Mouse (Mus musculus): Measurements from ENCODE around the gene Cars2.
"Not testable (repeated sequence)": the region's sequence is repeated elsewhere in the genome, so short reads cannot be mapped to it uniquely, and the experiment has no call there.

The Cars2 gene

GRCm38 (mm10) chr8:11512711-11513110, 37.9 kb downstream of the Cars2 start:
- in situ Hi-C loops (cut with MboI), result no loop called here

- in situ Hi-C loops (cut with MboI), result no loop called here
Measured at GRCm38 (mm10) chr8:11510971-11511370, 39.6 kb downstream of the Cars2 start.

GRCm38 (mm10) chr8:11508880-11509279, 41.7 kb downstream of the Cars2 start:
- in situ Hi-C loops (cut with MboI), result no loop called here

- in situ Hi-C loops (cut with MboI), result no loop called here
Measured at GRCm38 (mm10) chr8:11506802-11507201, 43.8 kb downstream of the Cars2 start.

- in situ Hi-C loops (cut with MboI), result no loop called here
Measured at GRCm38 (mm10) chr8:11506074-11506473, 44.5 kb downstream of the Cars2 start.

GRCm38 (mm10) chr8:11503476-11504232, 46.9 kb downstream of the Cars2 start:
- in situ Hi-C loops (cut with MboI), result no loop called here

GRCm38 (mm10) chr8:11498786-11499485, 51.6 kb downstream of the Cars2 start:
- in situ Hi-C loops (cut with MboI), result no loop called here

GRCm38 (mm10) chr8:11498281-11498680, 52.3 kb downstream of the Cars2 start:
- in situ Hi-C loops (cut with MboI), result no loop called here

GRCm38 (mm10) chr8:11497017-11497990, 53.3 kb downstream of the Cars2 start, which contains the start of gene Naxd:
Gene Naxd, plus strand, starts transcription at chr8:11497506.
- in situ Hi-C loops (cut with MboI), result no loop called here

GRCm38 (mm10) chr8:11492340-11492739, 58.2 kb downstream of the Cars2 start:
- in situ Hi-C loops (cut with MboI), result not testable (repeated sequence)

GRCm38 (mm10) chr8:11487229-11487628, 63.4 kb downstream of the Cars2 start:
- in situ Hi-C loops (cut with MboI), result no loop called here

GRCm38 (mm10) chr8:11486142-11486541, 64.4 kb downstream of the Cars2 start:
- in situ Hi-C loops (cut with MboI), result no loop called here

- in situ Hi-C loops (cut with MboI), result no loop called here
Measured at GRCm38 (mm10) chr8:11482537-11482936, 68.0 kb downstream of the Cars2 start.

GRCm38 (mm10) chr8:11481876-11482275, 68.7 kb downstream of the Cars2 start:
- in situ Hi-C loops (cut with MboI), result no loop called here

GRCm38 (mm10) chr8:11479591-11479990, 71.0 kb downstream of the Cars2 start:
- in situ Hi-C loops (cut with MboI), result no loop called here

GRCm38 (mm10) chr8:11478807-11479527, 71.6 kb downstream of the Cars2 start:
- in situ Hi-C loops (cut with MboI), result no loop called here

- in situ Hi-C loops (cut with MboI), result no loop called here
Measured at GRCm38 (mm10) chr8:11477811-11478761, 72.5 kb downstream of the Cars2 start, which contains the start of gene Rab20. Gene Rab20, minus strand, starts transcription at chr8:11478710.

- in situ Hi-C loops (cut with MboI), result no loop called here
Measured at GRCm38 (mm10) chr8:11477178-11477553, 73.4 kb downstream of the Cars2 start.

GRCm38 (mm10) chr8:11476338-11477177, 74.0 kb downstream of the Cars2 start:
- in situ Hi-C loops (cut with MboI), result no loop called here

Measured in mature B cell (primary cell).